8 mouse cellular contexts compared by ENCODE assay signal in the genomic region with DNA sequence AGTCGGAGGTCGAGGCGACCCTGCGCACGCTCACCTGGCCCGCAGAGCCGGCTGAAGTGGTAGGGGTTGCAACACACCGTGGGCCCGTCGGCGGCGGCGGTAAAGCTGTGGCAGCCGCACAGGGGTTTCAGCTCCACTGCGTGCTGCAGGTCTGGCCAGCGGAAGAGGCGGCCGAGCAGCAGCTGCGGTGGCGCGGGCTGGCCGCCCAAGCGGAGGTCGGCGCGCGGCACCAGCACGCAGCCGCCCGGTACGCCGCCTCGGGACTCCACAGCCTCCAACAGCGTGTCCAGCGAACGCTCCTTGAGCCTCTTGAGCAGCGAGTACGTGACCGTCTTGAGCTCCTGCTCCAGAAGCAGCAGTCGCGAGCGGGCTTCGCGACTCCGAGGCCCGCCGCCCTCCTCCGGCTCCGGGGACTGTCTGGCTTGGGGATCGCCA. TPM values are rescaled to one million over a fixed set of nuclear protein-coding genes. Genes with fewer than 3 reads are reported as not detected.
DNase-seq lines count a peak whose midpoint lies in the region; ATAC-seq and TF ChIP-seq lines count a peak whose summit lies in the region.

No protein-coding gene starts in this region.

- H3K27me3 ChIP-seq in hindbrain, embryonic 14.5 days (ENCODE audit: control insufficient read depth, insufficient read depth, low read length) = peaks cover 49% of the 10 kb centered on the region
- H3K27me3 ChIP-seq in liver, postnatal 0 days (ENCODE audit: insufficient read depth, low read length) = peaks cover 49% of the 10 kb centered on the region
- H3K27me3 ChIP-seq in stomach, embryonic 14.5 days (ENCODE audit: control insufficient read depth, insufficient read depth, low read length) = no peaks in the 10 kb centered on the region

- no peaks in the 10 kb centered on the region for H3K36me3 ChIP-seq in hindbrain, embryonic 14.5 days (replicated peaks; ENCODE audit: control insufficient read depth, insufficient read depth)
- H3K36me3 ChIP-seq in liver, postnatal 0 days (replicated peaks; ENCODE audit: insufficient read depth, low read length) = no peaks in the 10 kb centered on the region
- no peaks in the 10 kb centered on the region; the same call in 1 of the 2 replicates for H3K36me3 ChIP-seq in stomach, embryonic 14.5 days (ENCODE audit: control insufficient read depth, insufficient read depth, low read length)

- peak overlapping the region; percentile 89 for H3K4me2 ChIP-seq in hindbrain, embryonic 14.5 days (replicated peaks)
- peak overlapping the region; percentile 98 for H3K4me2 ChIP-seq in liver, postnatal 0 days (ENCODE audit: low read depth, low read length)
- H3K4me2 ChIP-seq in stomach, embryonic 14.5 days (replicated peaks; ENCODE audit: low read depth, low read length) = peak overlapping the region; percentile 95

- no peaks in the 10 kb centered on the region for H3K9me3 ChIP-seq in hindbrain, embryonic 14.5 days (ENCODE audit: control insufficient read depth, low read length)
- no peaks in the 10 kb centered on the region for H3K9me3 ChIP-seq in liver, postnatal 0 days (ENCODE audit: low read length)
- no peaks in the 10 kb centered on the region for H3K9me3 ChIP-seq in stomach, embryonic 14.5 days (ENCODE audit: control insufficient read depth, low read depth, low read length)

- H3K4me1 ChIP-seq in hindbrain, embryonic 14.5 days (replicated peaks; ENCODE audit: control insufficient read depth, insufficient read depth, low read length) = peaks cover 52% of the 10 kb centered on the region
- peaks cover 55% of the 10 kb centered on the region for H3K4me1 ChIP-seq in liver, postnatal 0 days (ENCODE audit: insufficient read depth)
- peaks cover 42% of the 10 kb centered on the region for H3K4me1 ChIP-seq in stomach, embryonic 14.5 days (ENCODE audit: control insufficient read depth, insufficient read depth, low read length)

- 0% methylated on average over 35 of the region's 50 CpGs for WGBS in hindbrain, embryonic 14.5 days
- under 1% methylated on average over 46 of the region's 50 CpGs for WGBS in liver, postnatal 0 days (ENCODE audit: insufficient replicate concordance)
- WGBS in stomach, embryonic 14.5 days = 0% methylated on average over 50 of the region's 50 CpGs

- peak overlapping the region; percentile 59; the same call in 1 of the 2 replicates for H3K27ac ChIP-seq in hindbrain, embryonic 14.5 days
- H3K27ac ChIP-seq in liver, postnatal 0 days (ENCODE audit: low read depth) = peak overlapping the region; percentile 96; the same call in 1 of the 2 replicates
- H3K27ac ChIP-seq in stomach, embryonic 14.5 days (ENCODE audit: low read length) = peak overlapping the region; percentile 99

- ATAC-seq in hindbrain, embryonic 14.5 days (ENCODE audit: low FRiP score) = no peak
- no peak for ATAC-seq in liver, postnatal 0 days
- ATAC-seq in stomach, embryonic 14.5 days (ENCODE audit: insufficient number of reproducible peaks, insufficient read depth, low FRiP score, low read depth) = no peak

- DNase-seq in adrenal gland, adult 2 months = peak; percentile 65
- no peak for DNase-seq in adrenal gland, postnatal 4 days (ENCODE audit: low spot score in 2 of 2)
- peak; percentile 26 to 27 for DNase-seq in urinary bladder, postnatal 36 days (ENCODE audit: low spot score in 2 of 2)
- no peak for DNase-seq in urinary bladder, adult 2 months (ENCODE audit: low spot score)
- DNase-seq in hindbrain, embryonic 14.5 days (ENCODE audit: low spot score) = no peak
- no peak for DNase-seq in liver, postnatal 0 days
- DNase-seq in layer of hippocampus, adult 18-20 months (ENCODE audit: low spot score in 2 of 2) = no peak

- no peak for TF ChIP-seq EP300 in liver, postnatal 0 days (IDR thresholded peaks at IDR 0.05; ENCODE audit: low read depth)

- H3K4me3 ChIP-seq in hindbrain, embryonic 14.5 days (replicated peaks; ENCODE audit: low read length) = peak overlapping the region; percentile 55
- peak overlapping the region; percentile 62 for H3K4me3 ChIP-seq in liver, postnatal 0 days (ENCODE audit: low read depth, low read length)
- H3K4me3 ChIP-seq in stomach, embryonic 14.5 days (ENCODE audit: low read depth, low read length) = peak overlapping the region; percentile 93

- H3K9ac ChIP-seq in hindbrain, embryonic 14.5 days = peak overlapping the region; percentile 70
- H3K9ac ChIP-seq in liver, postnatal 0 days (replicated peaks) = peak overlapping the region; percentile 73
- peak overlapping the region; percentile 98 for H3K9ac ChIP-seq in stomach, embryonic 14.5 days (replicated peaks; ENCODE audit: low read depth, low read length)

- TF ChIP-seq CTCF in liver, postnatal 0 days (IDR thresholded peaks at IDR 0.05; ENCODE audit: low read depth) = no peak

RNA-seq across cellular contexts. Expression of a gene that starts 1.7 kb away (rescaled TPM):
- 10 to 100 TPM in 1 of 2 experiments, 1 to 10 TPM in 1; 6.0 to 12.9 TPM for total RNA-seq in adrenal gland, adult 2 months (2021)
- 43.4 and 52.4 TPM in 2 replicates for polyA plus RNA-seq in adrenal gland, adult 2 months (2012; rRNA removed)
- total RNA-seq in adrenal gland, postnatal 4 days (2021) = 10 to 100 TPM; 28.8 to 32.9 TPM
- 20.6 and 21.8 TPM in 2 replicates for polyA plus RNA-seq in urinary bladder, adult 2 months (2012; rRNA removed)
- polyA plus RNA-seq in hindbrain, embryonic 14.5 days (2014; fragmentation: Nextera tagmentation; extraction: Ambion mirVana) = 2.3 and 2.7 TPM in 2 replicates
- 1.8 and 2.9 TPM in 2 replicates for polyA plus RNA-seq in liver, postnatal 0 days (2015; fragmentation: Nextera tagmentation; extraction: Ambion mirVana)
- 7.5 and 9.7 TPM in 2 replicates for polyA plus RNA-seq in stomach, embryonic 14.5 days (2014; fragmentation: Nextera tagmentation; extraction: Ambion mirVana)
- 1 to 10 TPM; 1.3 to 2.5 TPM for total RNA-seq in layer of hippocampus, adult 18-20 months (2021)

Comparison
In these comparisons a context has a peak if more than half of its experiments do, and no peak if none do; other contexts are left out.
1. DNase-seq: peak in adrenal gland, adult 2 months (single experiment) and urinary bladder, postnatal 36 days (2 of 2); none in adrenal gland, postnatal 4 days (0 of 2), urinary bladder, adult 2 months (single experiment), hindbrain, embryonic 14.5 days (single experiment), liver, postnatal 0 days (single experiment) and layer of hippocampus, adult 18-20 months (0 of 2).
2. Peak in every context shown above with its lines, with median percentiles within 50 percentile points of each other: H3K27ac ChIP-seq, H3K4me2 ChIP-seq, H3K4me3 ChIP-seq and H3K9ac ChIP-seq.